Mouse (Mus musculus) heart, embryonic 11.5 days (tissue): Measurements from ENCODE around the gene Ctdspl. TPM values are rescaled to one million over a fixed set of nuclear protein-coding genes. Genes with fewer than 3 reads are reported as not detected.

Experiments used
- ATAC-seq: fragments of 200-750 bp; cut with Nextera tagmentation; replicated peaks from 2 replicates; pipeline ENCODE4 v1.8.0; 2017; ENCODE audit warnings: moderate library complexity; ENCODE audit not compliant: insufficient number of reproducible peaks, low FRiP score, low TSS enrichment
- H3K27ac ChIP-seq: fragments of 300-500 bp; sonication (generic); 2 replicates; pipeline ENCODE4 v1.5.1; 2014; ENCODE audit warnings: mild to moderate bottlenecking, low read depth, low read length
- H3K27me3 ChIP-seq: fragments of 300-500 bp; sonication (generic); 2 replicates; pipeline ENCODE4 v1.6.1; 2014; ENCODE audit warnings: mild to moderate bottlenecking, low read length, mixed read lengths; ENCODE audit not compliant: control insufficient read depth, insufficient read depth
- H3K36me3 ChIP-seq: fragments of 300-500 bp; sonication (generic); 2 replicates; pipeline ENCODE4 v1.6.1; 2014; ENCODE audit warnings: mild to moderate bottlenecking, low read length, moderate library complexity, mixed read lengths; ENCODE audit not compliant: control insufficient read depth, insufficient read depth
- H3K4me1 ChIP-seq: fragments of 300-500 bp; sonication (generic); 2 replicates; pipeline ENCODE4 v1.6.1; 2014; ENCODE audit warnings: low read length; ENCODE audit not compliant: control insufficient read depth, insufficient read depth
- H3K4me2 ChIP-seq: fragments of 300-500 bp; sonication (generic); 2 replicates; pipeline ENCODE4 v1.6.1; 2014; ENCODE audit warnings: mild to moderate bottlenecking, moderate library complexity
- H3K4me3 ChIP-seq: fragments of 300-500 bp; sonication (generic); 2 replicates; pipeline ENCODE4 v1.5.1; 2014; ENCODE audit warnings: low read depth, low read length
- H3K9ac ChIP-seq: fragments of 300-500 bp; sonication (generic); 2 replicates; pipeline ENCODE4 v1.6.1; 2014; ENCODE audit warnings: mild to moderate bottlenecking, low read depth, low read length, moderate library complexity
- H3K9me3 ChIP-seq: fragments of 300-500 bp; sonication (generic); replicated peaks from 2 replicates; pipeline ENCODE4 v1.6.1; 2016; ENCODE audit warnings: low read length; ENCODE audit not compliant: control insufficient read depth
- WGBS: fragments of 180-500 bp; shearing (Covaris S2); extraction: QIAGEN DNeasy Blood & Tissue Kit; methylation state at CpG from one replicate; pipeline ENCODE4 v1.1.7; 2014; ENCODE audit not compliant: insufficient replicate concordance; 5-methylcytosine and 5-hydroxymethylcytosine counted together
- polyA plus RNA-seq: library from polyadenylated mRNA; unstranded; fragments of >200 nt; fragmentation: Nextera tagmentation; extraction: Ambion mirVana; gene quantifications from 2 replicates; pipeline ENCODE4 v1.2.1, GENCODE M21; 2014

The Ctdspl gene
- polyA plus RNA-seq, 1 experiment from 2014 or later, result 10.5 TPM

GRCm38 (mm10) chr9:118934319-118934718 is 8.1 kb downstream of the Ctdspl start:
- whole genome bisulfite sequencing, result 66% methylated on average over 12 of the region's 12 CpGs
- ATAC-seq, result no peak
- H3K9ac ChIP-seq, result no peak overlapping the region
- no peak overlapping the region for H3K4me3 ChIP-seq
- H3K27ac ChIP-seq, result no peak overlapping the region
- peaks cover 21% of the 10 kb centered on the region for H3K4me1 ChIP-seq
- H3K36me3 ChIP-seq, result no peaks in the 10 kb centered on the region
- no peaks in the 10 kb centered on the region for H3K9me3 ChIP-seq
- H3K27me3 ChIP-seq, result no peaks in the 10 kb centered on the region
- H3K4me2 ChIP-seq, result no peak overlapping the region

GRCm38 (mm10) chr9:118935098-118935497 is 8.8 kb downstream of the Ctdspl start:
- Histone ChIP-seq H3K4me3 (no peak overlapping the region), H3K4me1 (peaks cover 19% of the 10 kb centered on the region), H3K4me2 (no peak overlapping the region), H3K27ac (no peak overlapping the region), H3K9me3 (no peaks in the 10 kb centered on the region), H3K9ac (no peak overlapping the region), H3K36me3 (no peaks in the 10 kb centered on the region), H3K27me3 (no peaks in the 10 kb centered on the region)
- ATAC-seq, result no peak
- WGBS, result 65% methylated on average over 13 of the region's 13 CpGs

DNA sequence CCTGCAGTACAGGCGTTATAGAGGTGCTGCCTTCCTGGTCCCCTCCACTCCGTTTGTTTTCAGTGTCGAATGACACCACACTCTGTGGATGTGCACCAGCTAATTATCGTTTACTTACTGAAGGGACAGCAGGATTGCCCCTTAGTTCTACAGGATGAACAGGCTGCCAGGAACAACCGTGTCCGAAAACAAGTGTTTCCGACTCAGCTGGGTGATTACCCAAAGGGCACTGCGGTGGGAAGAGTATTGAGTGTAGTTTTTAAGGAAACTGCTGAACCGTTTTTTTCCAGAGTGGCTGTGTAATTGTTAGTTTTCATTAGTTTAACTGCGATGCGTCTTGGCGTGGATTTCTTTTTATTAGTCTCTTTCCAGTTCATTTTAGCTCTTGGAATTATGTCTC is 9.8 kb downstream of the Ctdspl start:
- no peaks in the 10 kb centered on the region for H3K27me3 ChIP-seq
- ATAC-seq, result no peak
- H3K27ac ChIP-seq, result no peak overlapping the region
- H3K4me3 ChIP-seq, result no peak overlapping the region
- no peaks in the 10 kb centered on the region for H3K9me3 ChIP-seq
- no peak overlapping the region for H3K4me2 ChIP-seq
- no peaks in the 10 kb centered on the region for H3K36me3 ChIP-seq
- no peak overlapping the region for H3K9ac ChIP-seq
- H3K4me1 ChIP-seq, result peaks cover 20% of the 10 kb centered on the region
- 65% methylated on average over 12 of the region's 12 CpGs for WGBS

GRCm38 (mm10) chr9:118937515-118937914 is 11.3 kb downstream of the Ctdspl start:
- peak; percentile 47; the same call in 1 of the 2 replicates for ATAC-seq
- Histone ChIP-seq H3K36me3 (no peaks in the 10 kb centered on the region), H3K4me2 (no peak overlapping the region), H3K4me3 (no peak overlapping the region), H3K27ac (no peak overlapping the region), H3K9ac (no peak overlapping the region), H3K27me3 (no peaks in the 10 kb centered on the region), H3K4me1 (peaks cover 28% of the 10 kb centered on the region), H3K9me3 (no peaks in the 10 kb centered on the region)
- WGBS, result 38% methylated on average over 3 of the region's 3 CpGs

- H3K9ac ChIP-seq, result no peak overlapping the region
- no peaks in the 10 kb centered on the region for H3K9me3 ChIP-seq
- H3K4me3 ChIP-seq, result no peak overlapping the region
- no peak overlapping the region for H3K4me2 ChIP-seq
- no peaks in the 10 kb centered on the region for H3K27me3 ChIP-seq
- H3K27ac ChIP-seq, result no peak overlapping the region
- no peak for ATAC-seq
- 40% methylated on average over 13 of the region's 13 CpGs for WGBS
- no peaks in the 10 kb centered on the region for H3K36me3 ChIP-seq
- H3K4me1 ChIP-seq, result peaks cover 30% of the 10 kb centered on the region
Measured at GRCm38 (mm10) chr9:118939410-118939809, 13.2 kb downstream of the Ctdspl start.

DNA sequence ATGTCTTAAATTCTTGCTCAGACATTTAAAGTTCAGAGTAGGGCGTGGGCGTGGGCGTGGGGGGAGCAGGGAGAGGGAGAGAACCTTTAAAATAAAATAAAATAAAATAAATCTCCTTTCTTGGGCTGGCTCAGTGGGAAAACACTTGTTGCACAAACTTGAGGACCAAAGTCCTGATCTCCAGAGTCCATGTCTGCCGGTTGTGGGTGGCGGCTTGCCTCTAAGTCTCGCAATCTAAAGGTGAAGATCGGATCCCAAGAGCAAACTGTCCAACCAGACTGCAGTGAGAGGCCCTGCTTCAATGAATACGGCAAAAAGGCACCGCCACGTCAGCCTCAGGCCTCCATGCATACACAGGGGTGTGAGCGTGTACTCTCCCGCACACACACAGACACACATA is 13.6 kb downstream of the Ctdspl start:
- H3K4me3 ChIP-seq, result no peak overlapping the region
- no peak overlapping the region for H3K27ac ChIP-seq
- WGBS, result 86% methylated on average over 12 of the region's 12 CpGs
- H3K27me3 ChIP-seq, result no peaks in the 10 kb centered on the region
- H3K36me3 ChIP-seq, result no peaks in the 10 kb centered on the region
- peaks cover 32% of the 10 kb centered on the region for H3K4me1 ChIP-seq
- no peaks in the 10 kb centered on the region for H3K9me3 ChIP-seq
- H3K4me2 ChIP-seq, result no peak overlapping the region
- ATAC-seq, result no peak
- H3K9ac ChIP-seq, result no peak overlapping the region

DNA sequence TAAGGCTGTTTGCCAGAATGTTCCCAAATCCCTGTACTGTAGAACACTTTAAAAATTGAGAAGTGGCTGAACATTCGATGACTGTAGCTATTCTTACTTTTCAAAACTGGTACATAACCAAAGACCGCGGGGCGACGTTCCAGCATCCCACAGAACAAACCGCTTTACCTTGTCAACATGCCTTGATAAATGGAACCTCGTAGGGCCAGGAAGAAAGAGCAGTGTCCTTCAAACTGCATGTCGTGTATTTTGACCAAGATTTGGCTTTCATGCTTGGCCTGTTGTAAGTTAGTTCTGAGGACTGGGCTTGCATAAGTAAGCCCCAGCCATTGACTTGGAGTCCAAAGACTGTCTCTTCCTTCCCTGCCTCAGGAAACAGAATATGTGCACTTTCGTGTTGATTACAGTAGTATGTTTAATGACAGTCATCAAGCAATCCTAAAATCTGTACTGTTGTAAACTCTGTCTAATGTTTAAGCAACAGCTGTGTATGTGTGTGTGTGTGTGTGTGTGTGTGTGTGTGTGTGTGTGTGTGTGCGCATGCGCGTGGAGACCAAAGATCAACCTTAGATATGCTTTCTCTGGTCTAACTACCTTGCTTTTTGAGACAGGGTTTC is 14.4 kb downstream of the Ctdspl start:
- no peaks in the 10 kb centered on the region for H3K9me3 ChIP-seq
- H3K4me3 ChIP-seq, result no peak overlapping the region
- no peak overlapping the region for H3K27ac ChIP-seq
- no peak for ATAC-seq
- H3K36me3 ChIP-seq, result no peaks in the 10 kb centered on the region
- H3K9ac ChIP-seq, result no peak overlapping the region
- no peak overlapping the region for H3K4me2 ChIP-seq
- peaks cover 32% of the 10 kb centered on the region for H3K4me1 ChIP-seq
- 80% methylated on average over 12 of the region's 12 CpGs for WGBS
- no peaks in the 10 kb centered on the region for H3K27me3 ChIP-seq

GRCm38 (mm10) chr9:118942030-118942429 is 15.8 kb downstream of the Ctdspl start:
- Histone ChIP-seq H3K4me3 (no peak overlapping the region), H3K4me2 (no peak overlapping the region), H3K36me3 (no peaks in the 10 kb centered on the region), H3K9me3 (no peaks in the 10 kb centered on the region), H3K4me1 (peaks cover 28% of the 10 kb centered on the region), H3K27me3 (no peaks in the 10 kb centered on the region), H3K9ac (no peak overlapping the region), H3K27ac (no peak overlapping the region)
- WGBS, result 79% methylated on average over 4 of the region's 4 CpGs
- ATAC-seq, result no peak

DNA sequence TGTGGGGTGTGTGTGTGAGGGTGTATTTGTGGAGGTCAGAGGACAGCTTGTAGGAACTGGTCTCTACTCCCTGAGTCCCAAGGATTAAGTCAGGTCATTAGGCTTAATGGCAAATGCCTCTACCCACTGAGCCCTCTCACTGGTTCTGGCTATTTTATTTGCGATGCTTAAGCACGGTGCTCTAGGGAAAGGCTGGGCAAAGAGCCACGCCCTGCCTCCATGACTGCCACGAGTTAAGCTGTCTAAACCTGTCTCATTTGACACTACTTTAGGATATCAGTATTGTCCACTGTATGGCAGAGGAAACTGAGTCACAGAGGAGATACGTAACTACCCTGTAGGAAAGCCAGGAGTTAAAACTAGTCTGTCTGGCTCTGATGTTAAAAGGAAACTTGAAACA is 17.7 kb downstream of the Ctdspl start:
- Histone ChIP-seq H3K9ac (no peak overlapping the region), H3K27me3 (no peaks in the 10 kb centered on the region), H3K4me1 (peaks cover 28% of the 10 kb centered on the region), H3K9me3 (no peaks in the 10 kb centered on the region), H3K36me3 (no peaks in the 10 kb centered on the region), H3K27ac (no peak overlapping the region), H3K4me3 (no peak overlapping the region), H3K4me2 (no peak overlapping the region)
- whole genome bisulfite sequencing, result 65% methylated on average over 5 of the region's 5 CpGs
- ATAC-seq, result no peak; the same call in 1 of the 2 replicates
